Mouse (Mus musculus) forebrain, postnatal 0 days (tissue): Measurements from ENCODE around the gene Fat1. TPM values are rescaled to one million over a fixed set of nuclear protein-coding genes. Genes with fewer than 3 reads are reported as not detected.

Source experiments
- ATAC-seq: fragments of 200-750 bp; cut with Nextera tagmentation; 2 replicates; pipeline ENCODE4 v1.8.0; 2017; ENCODE audit warnings: mild to moderate bottlenecking, moderate library complexity
- DNase-seq: peaks from one replicate; pipeline ENCODE4 v3.0.0-alpha.2; 2015
- H3K27ac ChIP-seq: fragments of 300-500 bp; sonication (generic); 2 replicates; pipeline ENCODE4 v1.5.1; 2014; ENCODE audit warnings: low read depth, mild to moderate bottlenecking, antibody characterized with exemption, low read length, moderate library complexity, mixed read lengths
- H3K27me3 ChIP-seq: fragments of 300-500 bp; sonication (generic); 2 replicates; pipeline ENCODE4 v1.6.1; 2014; ENCODE audit warnings: mild to moderate bottlenecking, low read length, mixed read lengths; ENCODE audit not compliant: insufficient read depth
- H3K36me3 ChIP-seq: fragments of 300-500 bp; sonication (generic); 2 replicates; pipeline ENCODE4 v1.6.1; 2014; ENCODE audit warnings: mild to moderate bottlenecking, moderate library complexity; ENCODE audit not compliant: insufficient read depth
- H3K4me1 ChIP-seq: fragments of 300-500 bp; sonication (generic); 2 replicates; pipeline ENCODE4 v1.6.1; 2014; ENCODE audit warnings: antibody characterized with exemption; ENCODE audit not compliant: insufficient read depth
- H3K4me2 ChIP-seq: fragments of 300-500 bp; sonication (generic); 2 replicates; pipeline ENCODE4 v1.6.1; 2014; ENCODE audit warnings: low read depth, mild to moderate bottlenecking, moderate library complexity
- H3K4me3 ChIP-seq: fragments of 300-500 bp; sonication (generic); 2 replicates; pipeline ENCODE4 v1.5.1; 2014; ENCODE audit warnings: low read depth, low read length, mixed read lengths
- H3K9ac ChIP-seq: fragments of 300-500 bp; sonication (generic); 2 replicates; pipeline ENCODE4 v1.6.1; 2014; ENCODE audit warnings: mild to moderate bottlenecking
- H3K9me3 ChIP-seq: fragments of 300-500 bp; sonication (generic); 2 replicates; pipeline ENCODE4 v1.6.1; 2016; ENCODE audit warnings: low read length
- CTCF ChIP-seq: sonication (generic); IDR thresholded peaks from 2 replicates; pipeline ENCODE4 v1.5.1; 2016; ENCODE audit warnings: antibody characterized with exemption, control low read depth, low read depth
- WGBS: fragments of 180-500 bp; shearing (Covaris S2); extraction: QIAGEN DNeasy Blood & Tissue Kit; methylation state at CpG from one replicate; pipeline ENCODE4 v1.1.7; 2014; 5-methylcytosine and 5-hydroxymethylcytosine counted together
- polyA plus RNA-seq: library from polyadenylated mRNA; unstranded; fragments of >200 nt; fragmentation: Nextera tagmentation; extraction: Ambion mirVana; gene quantifications from 2 replicates; pipeline ENCODE4 v1.2.1, GENCODE M21; 2015
- total RNA-seq: library from RNA; depleted of rRNA; stranded (reverse); fragments of >200 nt; gene quantifications from 2 replicates; pipeline ENCODE4 v1.2.3, GENCODE M21; 2014

Fat1 gene
- total and polyA plus RNA-seq, 2 experiments from 2014 or later, result 8.0 to 66.7 TPM

GRCm38 (mm10) chr8:45002686-45003085, 67.4 kb downstream of the Fat1 start:
- DNase-seq (no peak), ATAC-seq (no peak)
- TF ChIP-seq CTCF, result no peak
- Histone ChIP-seq H3K9me3 (no peaks in the 10 kb centered on the region), H3K4me3 (no peak overlapping the region), H3K4me1 (0 out of 2 replicates have a peak, but pooled peaks cover 10% of the 10 kb centered on the region), H3K9ac (no peak overlapping the region), H3K4me2 (no peak overlapping the region), H3K36me3 (no peaks in the 10 kb centered on the region), H3K27ac (no peak overlapping the region), H3K27me3 (no peaks in the 10 kb centered on the region)
- 31% methylated on average over 4 of the region's 4 CpGs for WGBS

GRCm38 (mm10) chr8:45004021-45004420, 68.8 kb downstream of the Fat1 start:
- no peak for TF ChIP-seq CTCF
- H3K9ac ChIP-seq, result no peak overlapping the region
- no peak overlapping the region for H3K4me3 ChIP-seq
- 59% methylated on average over 3 of the region's 3 CpGs for WGBS
- ATAC-seq (no peak), DNase-seq (no peak)
- no peaks in the 10 kb centered on the region for H3K36me3 ChIP-seq
- no peaks in the 10 kb centered on the region for H3K9me3 ChIP-seq
- H3K4me2 ChIP-seq, result no peak overlapping the region
- 0 out of 2 replicates have a peak, but pooled peaks cover 3% of the 10 kb centered on the region for H3K4me1 ChIP-seq
- H3K27me3 ChIP-seq, result no peaks in the 10 kb centered on the region
- no peak overlapping the region for H3K27ac ChIP-seq

DNA sequence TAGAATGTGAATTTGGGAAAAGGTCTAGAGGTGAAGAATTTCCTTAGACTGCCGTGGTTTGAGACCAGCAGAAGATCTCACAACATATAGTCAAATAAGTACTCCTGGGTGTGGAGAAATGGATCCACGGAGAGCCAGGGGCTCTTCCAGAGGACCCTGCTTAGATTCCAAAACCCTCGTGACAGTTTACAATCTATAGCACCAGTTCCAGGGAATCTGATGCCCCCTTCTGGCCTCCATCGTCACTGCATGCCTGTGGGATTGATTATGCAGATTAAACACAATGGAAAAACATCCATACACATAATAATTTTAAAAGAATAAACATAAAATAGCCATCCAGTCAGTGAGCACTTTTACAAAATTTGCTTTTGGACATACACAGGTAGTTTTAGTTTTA, 75.4 kb downstream of the Fat1 start:
- 0 out of 2 replicates have a peak, but pooled peaks cover 5% of the 10 kb centered on the region for H3K9me3 ChIP-seq
- ATAC-seq (no peak), DNase-seq (peak; percentile 21)
- 36% methylated on average over 4 of the region's 4 CpGs for WGBS
- H3K4me2 ChIP-seq, result no peak overlapping the region
- no peaks in the 10 kb centered on the region for H3K4me1 ChIP-seq
- H3K27ac ChIP-seq, result no peak overlapping the region
- peak; percentile 54 for TF ChIP-seq CTCF
- H3K27me3 ChIP-seq, result no peaks in the 10 kb centered on the region
- no peak overlapping the region for H3K9ac ChIP-seq
- H3K4me3 ChIP-seq, result no peak overlapping the region
- H3K36me3 ChIP-seq, result peaks cover 4% of the 10 kb centered on the region; the same call in 1 of the 2 replicates

- H3K4me3 ChIP-seq, result no peak overlapping the region
- H3K4me1 ChIP-seq, result no peaks in the 10 kb centered on the region
- H3K27ac ChIP-seq, result no peak overlapping the region
- H3K4me2 ChIP-seq, result no peak overlapping the region
- DNase-seq, result no peak
- peaks cover 4% of the 10 kb centered on the region; the same call in 1 of the 2 replicates for H3K36me3 ChIP-seq
- ATAC-seq, result no peak
- 85% methylated on average over 12 of the region's 12 CpGs for WGBS
- no peak for TF ChIP-seq CTCF
- H3K9me3 ChIP-seq, result 0 out of 2 replicates have a peak, but pooled peaks cover 5% of the 10 kb centered on the region
- no peak overlapping the region for H3K9ac ChIP-seq
- H3K27me3 ChIP-seq, result no peaks in the 10 kb centered on the region
Observed at GRCm38 (mm10) chr8:45011774-45012173, 76.5 kb downstream of the Fat1 start.

DNA sequence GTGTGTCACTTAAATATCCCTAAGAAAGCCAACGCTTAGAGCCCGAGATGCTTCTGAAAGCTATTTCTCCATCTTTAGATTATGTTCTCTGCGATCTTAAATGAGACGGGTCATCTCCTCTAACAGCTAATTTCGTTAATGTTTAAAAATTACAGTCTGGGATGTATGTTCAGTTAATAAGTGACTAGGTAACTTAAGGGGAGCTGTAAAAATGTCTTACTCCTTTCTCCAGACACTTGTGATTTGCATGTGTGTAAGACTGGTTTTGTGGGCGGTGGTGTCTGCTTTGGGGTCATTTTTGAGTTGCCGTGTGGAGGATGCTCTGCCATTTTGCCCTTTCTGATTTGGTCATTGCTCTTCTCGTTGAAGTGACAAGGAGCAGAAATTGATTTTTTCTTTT, 78.6 kb downstream of the Fat1 start:
- ATAC-seq (no peak), DNase-seq (no peak)
- Histone ChIP-seq H3K27me3 (no peaks in the 10 kb centered on the region), H3K27ac (no peak overlapping the region), H3K9me3 (0 out of 2 replicates have a peak, but pooled peaks cover 5% of the 10 kb centered on the region), H3K4me1 (no peaks in the 10 kb centered on the region), H3K9ac (no peak overlapping the region), H3K36me3 (peaks cover 4% of the 10 kb centered on the region; the same call in 1 of the 2 replicates), H3K4me2 (no peak overlapping the region), H3K4me3 (no peak overlapping the region)
- no peak for TF ChIP-seq CTCF
- WGBS, result 70% methylated on average over 8 of the region's 8 CpGs

- Histone ChIP-seq H3K4me1 (no peaks in the 10 kb centered on the region), H3K9me3 (0 out of 2 replicates have a peak, but pooled peaks cover 5% of the 10 kb centered on the region), H3K36me3 (peaks cover 4% of the 10 kb centered on the region; the same call in 1 of the 2 replicates), H3K27me3 (no peaks in the 10 kb centered on the region), H3K4me2 (no peak overlapping the region), H3K4me3 (no peak overlapping the region), H3K27ac (no peak overlapping the region), H3K9ac (no peak overlapping the region)
- ATAC-seq, result no peak
- no peak for TF ChIP-seq CTCF
- DNase-seq, result no peak
- 93% methylated on average over 11 of the region's 11 CpGs for WGBS
Observed at GRCm38 (mm10) chr8:45014498-45015067, 79.3 kb downstream of the Fat1 start.

GRCm38 (mm10) chr8:45015876-45016275, 80.6 kb downstream of the Fat1 start:
- H3K4me3 ChIP-seq, result no peak overlapping the region
- no peaks in the 10 kb centered on the region for H3K27me3 ChIP-seq
- 73% methylated on average over 8 of the region's 8 CpGs for WGBS
- no peak overlapping the region for H3K27ac ChIP-seq
- H3K9ac ChIP-seq, result no peak overlapping the region
- no peaks in the 10 kb centered on the region for H3K4me1 ChIP-seq
- ATAC-seq (no peak), DNase-seq (no peak)
- H3K36me3 ChIP-seq, result no peaks in the 10 kb centered on the region
- no peak overlapping the region for H3K4me2 ChIP-seq
- no peak for TF ChIP-seq CTCF
- H3K9me3 ChIP-seq, result no peaks in the 10 kb centered on the region
